Mouse (Mus musculus): Measurements from ENCODE around the gene Fggy.

- no peak for TF ChIP-seq CTCF (conservative IDR thresholded peaks at IDR 0.05; ENCODE audit: low read length)
- no peak for TF ChIP-seq POU5F1 (IDR thresholded peaks at IDR 0.05; ENCODE audit: borderline replicate concordance, low read length)
These were observed 176.3 kb downstream of the Fggy start for GRCm38 (mm10) chr4:95733397-95734249.
